Mouse (Mus musculus) intestine, postnatal 0 days (tissue): ENCODE results near the gene Duox1. TPM values are rescaled to one million over a fixed set of nuclear protein-coding genes. Genes with fewer than 3 reads are reported as not detected.

Experiments used
- ATAC-seq: fragments of 200-750 bp; cut with Nextera tagmentation; 2 replicates; pipeline ENCODE4 v1.8.0; 2017; ENCODE audit warnings: mild to moderate bottlenecking, moderate TSS enrichment, moderate library complexity
- H3K27ac ChIP-seq: fragments of 300-500 bp; sonication (generic); 2 replicates; pipeline ENCODE4 v1.5.1; 2014; ENCODE audit warnings: mild to moderate bottlenecking, low read depth, low read length, moderate library complexity
- H3K27me3 ChIP-seq: fragments of 300-500 bp; sonication (generic); replicated peaks from 2 replicates; pipeline ENCODE4 v1.6.1; 2014; ENCODE audit warnings: low read length, mixed read lengths; ENCODE audit not compliant: control insufficient read depth, insufficient read depth
- H3K36me3 ChIP-seq: fragments of 300-500 bp; sonication (generic); 2 replicates; pipeline ENCODE4 v1.6.1; 2014; ENCODE audit warnings: mild to moderate bottlenecking, moderate library complexity; ENCODE audit not compliant: control insufficient read depth, insufficient read depth
- H3K4me1 ChIP-seq: fragments of 300-500 bp; sonication (generic); replicated peaks from 2 replicates; pipeline ENCODE4 v1.6.1; 2014; ENCODE audit warnings: antibody characterized with exemption, low read length, mixed read lengths; ENCODE audit not compliant: control insufficient read depth, insufficient read depth
- H3K4me2 ChIP-seq: fragments of 300-500 bp; sonication (generic); replicated peaks from 2 replicates; pipeline ENCODE4 v1.6.1; 2014; ENCODE audit warnings: low read depth, mild to moderate bottlenecking, moderate library complexity
- H3K4me3 ChIP-seq: fragments of 300-500 bp; sonication (generic); 2 replicates; pipeline ENCODE4 v1.5.1; 2014; ENCODE audit warnings: low read depth, low read length
- H3K9ac ChIP-seq: fragments of 300-500 bp; sonication (generic); 2 replicates; pipeline ENCODE4 v1.6.1; 2014; ENCODE audit warnings: mild to moderate bottlenecking, low read depth, low read length
- H3K9me3 ChIP-seq: fragments of 300-500 bp; sonication (generic); 2 replicates; pipeline ENCODE4 v1.6.1; 2016; ENCODE audit warnings: mixed run types; ENCODE audit not compliant: control insufficient read depth
- CTCF ChIP-seq: sonication (generic); IDR thresholded peaks from 2 replicates; pipeline ENCODE4 v1.5.1; 2016; ENCODE audit warnings: low read depth, mild to moderate bottlenecking, control low read depth, antibody characterized with exemption, moderate library complexity
- WGBS: fragments of 180-500 bp; shearing (Covaris S2); extraction: QIAGEN DNeasy Blood & Tissue Kit; methylation state at CpG from one replicate; pipeline ENCODE4 v1.1.7; 2014; 5-methylcytosine and 5-hydroxymethylcytosine counted together
- polyA plus RNA-seq: library from polyadenylated mRNA; unstranded; fragments of >200 nt; fragmentation: Nextera tagmentation; extraction: Ambion mirVana; gene quantifications from 2 replicates; pipeline ENCODE4 v1.2.1, GENCODE M21; 2015

Gene Duox1
- polyA plus RNA-seq, 1 experiment from 2014 or later: not detected

- peak within 1 kb of the TSS; percentile 58; the same call in 1 of the 2 replicates for H3K27ac ChIP-seq
- ATAC-seq: peak; percentile 87
Observed at GRCm38 (mm10) chr2:122368995-122369739, 53.7 kb downstream of the Duox1 start, which contains the start of gene Shf. Shf (minus strand) TSS chr2:122369162.

GRCm38 (mm10) chr2:122370101-122370750, 54.8 kb downstream of the Duox1 start:
- H3K4me2 ChIP-seq: no peak overlapping the region
- H3K4me3 ChIP-seq: no peak overlapping the region
- H3K4me1 ChIP-seq: 0 out of 2 replicates have a peak, but pooled peaks cover 4% of the 10 kb centered on the region
- H3K27me3 ChIP-seq: no peaks in the 10 kb centered on the region
- TF ChIP-seq CTCF: no peak
- H3K9me3 ChIP-seq: no peaks in the 10 kb centered on the region
- WGBS: 54% methylated on average over 10 of the region's 10 CpGs
- no peak overlapping the region for H3K9ac ChIP-seq
- no peak overlapping the region for H3K27ac ChIP-seq
- no peak for ATAC-seq
- no peaks in the 10 kb centered on the region for H3K36me3 ChIP-seq

More at GRCm38 (mm10) chr2:122368995-122369739, 53.7 kb downstream of the Duox1 start, which contains the start of gene Shf:
- H3K4me3 ChIP-seq: peak within 1 kb of the TSS; percentile 81
- no peaks in the 10 kb centered on the region for H3K36me3 ChIP-seq
- WGBS: under 1% methylated on average over 52 of the region's 54 CpGs
- H3K4me2 ChIP-seq: peak within 1 kb of the TSS; percentile 99
- H3K9me3 ChIP-seq: no peaks in the 10 kb centered on the region
- peak within 1 kb of the TSS; percentile 77 for H3K9ac ChIP-seq
- 0 out of 2 replicates have a peak, but pooled peaks cover 4% of the 10 kb centered on the region for H3K4me1 ChIP-seq
- no peak for TF ChIP-seq CTCF
- no peaks in the 10 kb centered on the region for H3K27me3 ChIP-seq

GRCm38 (mm10) chr2:122372067-122372466, 56.6 kb downstream of the Duox1 start:
- 76% methylated on average over 3 of the region's 3 CpGs for WGBS
- no peak for TF ChIP-seq CTCF

GRCm38 (mm10) chr2:122372541-122372940, 57.1 kb downstream of the Duox1 start:
- H3K4me1 ChIP-seq: 0 out of 2 replicates have a peak, but pooled peaks cover under 1% of the 10 kb centered on the region
- H3K4me2 ChIP-seq: no peak overlapping the region
- H3K9me3 ChIP-seq: no peaks in the 10 kb centered on the region
- no peak for TF ChIP-seq CTCF
- H3K9ac ChIP-seq: no peak overlapping the region
- no peak for ATAC-seq
- no peaks in the 10 kb centered on the region for H3K36me3 ChIP-seq
- H3K27me3 ChIP-seq: no peaks in the 10 kb centered on the region
- 93% methylated on average over 1 of the region's 1 CpGs for WGBS
- H3K4me3 ChIP-seq: no peak overlapping the region
- H3K27ac ChIP-seq: no peak overlapping the region

More at GRCm38 (mm10) chr2:122372067-122372466, 56.6 kb downstream of the Duox1 start:
- H3K4me3 ChIP-seq: no peak overlapping the region
- 0 out of 2 replicates have a peak, but pooled peaks cover 4% of the 10 kb centered on the region for H3K4me1 ChIP-seq
- H3K9me3 ChIP-seq: no peaks in the 10 kb centered on the region
- H3K36me3 ChIP-seq: no peaks in the 10 kb centered on the region
- no peak for ATAC-seq
- no peak overlapping the region for H3K27ac ChIP-seq
- H3K4me2 ChIP-seq: no peak overlapping the region
- H3K9ac ChIP-seq: no peak overlapping the region
- no peaks in the 10 kb centered on the region for H3K27me3 ChIP-seq

GRCm38 (mm10) chr2:122374012-122374411, 58.5 kb downstream of the Duox1 start:
- Histone ChIP-seq H3K4me3 (no peak overlapping the region), H3K4me2 (no peak overlapping the region), H3K4me1 (no peaks in the 10 kb centered on the region), H3K9me3 (no peaks in the 10 kb centered on the region), H3K27me3 (no peaks in the 10 kb centered on the region), H3K36me3 (no peaks in the 10 kb centered on the region), H3K27ac (no peak overlapping the region), H3K9ac (no peak overlapping the region)
- ATAC-seq: no peak
- no peak for TF ChIP-seq CTCF
- WGBS: 74% methylated on average over 5 of the region's 5 CpGs

- ATAC-seq: no peak
- Histone ChIP-seq H3K4me2 (peak overlapping the region; percentile 57), H3K27me3 (no peaks in the 10 kb centered on the region), H3K4me1 (no peaks in the 10 kb centered on the region), H3K9me3 (no peaks in the 10 kb centered on the region), H3K27ac (no peak overlapping the region), H3K4me3 (peak overlapping the region; percentile 59), H3K9ac (no peak overlapping the region), H3K36me3 (no peaks in the 10 kb centered on the region)
- 26% methylated on average over 23 of the region's 23 CpGs for WGBS
- no peak for TF ChIP-seq CTCF
Observed at GRCm38 (mm10) chr2:122374666-122375331, 59.3 kb downstream of the Duox1 start.
